Mouse (Mus musculus): ENCODE results near the gene Phactr1.

Gene Phactr1

GRCm38 (mm10) chr13:42866162-42866941 lies 185.9 kb downstream of the Phactr1 start:
- no peak for DNase-seq (ENCODE audit: low read depth, low spot score)

- DNase-seq (ENCODE audit: low read depth, low spot score) = no peak
Observed at GRCm38 (mm10) chr13:42867026-42867425, 186.6 kb downstream of the Phactr1 start.

GRCm38 (mm10) chr13:42872125-42872524 lies 191.7 kb downstream of the Phactr1 start:
- no peak for DNase-seq (ENCODE audit: low read depth, low spot score)

GRCm38 (mm10) chr13:42878346-42878745 lies 197.9 kb downstream of the Phactr1 start:
- no peak for DNase-seq (ENCODE audit: low read depth, low spot score)

- DNase-seq (ENCODE audit: low read depth, low spot score) = no peak
Observed at GRCm38 (mm10) chr13:42884033-42884724, 203.8 kb downstream of the Phactr1 start.

DNA sequence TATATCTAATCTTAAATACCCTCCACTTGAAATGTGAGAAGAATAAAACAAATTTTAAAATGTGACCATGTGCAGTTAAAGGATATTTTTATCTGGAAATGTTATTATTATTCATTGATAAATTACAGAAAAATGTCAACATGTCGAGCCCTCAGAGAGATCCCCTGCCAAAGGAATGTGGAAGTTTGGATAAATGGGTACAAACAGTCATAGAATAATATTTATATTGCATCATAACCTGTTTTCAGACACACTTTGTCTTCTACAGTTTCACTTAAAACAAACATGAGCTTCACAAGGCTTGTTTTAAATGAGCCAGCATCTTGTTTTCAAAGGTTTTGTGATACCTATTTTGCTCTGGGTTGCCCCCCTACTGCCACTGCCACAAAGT lies 204.3 kb downstream of the Phactr1 start:
- no peak for DNase-seq (ENCODE audit: low read depth, low spot score)

GRCm38 (mm10) chr13:42887701-42888100 lies 207.3 kb downstream of the Phactr1 start:
- no peak for DNase-seq (ENCODE audit: low read depth, low spot score)

GRCm38 (mm10) chr13:42889516-42890474 lies 209.4 kb downstream of the Phactr1 start:
- no peak for DNase-seq (ENCODE audit: low read depth, low spot score)

DNA sequence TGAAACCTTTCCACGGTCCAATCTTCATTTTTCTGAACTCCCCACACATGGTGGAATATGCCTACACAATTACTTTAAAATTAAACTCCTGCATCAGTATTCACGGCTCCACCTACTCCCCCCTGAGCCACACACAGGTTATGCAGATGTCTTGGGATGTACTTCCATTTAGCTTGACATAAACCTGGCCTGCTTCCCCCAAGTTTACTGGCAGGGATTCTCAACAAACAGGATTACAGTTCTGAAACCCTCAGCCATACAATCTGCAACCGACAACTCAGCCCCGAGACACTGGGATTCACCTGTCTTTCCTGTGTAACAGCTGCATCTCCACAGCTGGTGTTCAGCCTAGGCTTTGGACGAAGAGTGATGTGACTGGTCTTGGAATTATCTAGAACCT lies 210.2 kb downstream of the Phactr1 start:
- DNase-seq (ENCODE audit: low read depth, low spot score) = no peak

DNA sequence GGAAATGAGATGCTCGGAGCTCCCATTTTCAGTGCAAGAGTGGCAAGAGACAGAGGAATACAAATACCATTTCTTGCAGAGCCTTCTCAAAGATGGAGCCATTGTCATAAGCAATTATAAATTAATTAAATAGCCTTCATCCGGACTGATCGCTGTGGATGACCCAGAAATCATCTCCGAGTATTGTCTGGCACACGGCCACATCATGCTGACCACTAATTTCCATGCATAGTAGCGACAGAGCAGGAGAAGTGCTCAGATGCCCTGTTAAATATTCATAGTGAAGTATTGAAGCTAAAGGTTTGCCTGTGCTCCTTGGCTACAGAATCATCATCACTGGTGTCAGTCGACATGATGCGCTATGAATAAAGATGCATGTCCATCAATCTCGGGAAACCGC lies 213.6 kb downstream of the Phactr1 start:
- no peak for DNase-seq (ENCODE audit: low read depth, low spot score)

- DNase-seq (ENCODE audit: low read depth, low spot score) = no peak
Observed at GRCm38 (mm10) chr13:42894598-42894997, 214.2 kb downstream of the Phactr1 start.

DNA sequence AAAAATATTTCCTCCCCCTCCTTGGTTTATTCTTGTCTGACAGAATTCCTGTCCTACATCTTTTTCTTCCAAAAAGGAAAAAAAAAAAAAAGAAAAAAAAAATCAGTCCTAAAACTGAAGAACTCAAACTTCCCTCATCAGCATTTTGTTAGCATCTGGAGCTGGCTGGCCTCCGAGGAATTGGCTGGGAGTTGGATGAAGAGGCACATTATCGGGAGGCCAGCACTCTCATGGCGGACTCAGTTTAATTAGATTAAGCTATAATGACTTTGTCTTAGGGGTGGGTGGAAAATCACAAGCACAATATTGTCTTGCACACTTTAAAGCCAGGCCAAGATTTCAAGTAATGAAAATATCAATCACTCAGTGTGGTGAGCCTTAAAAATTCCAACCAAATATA lies 215.6 kb downstream of the Phactr1 start:
- DNase-seq (ENCODE audit: low read depth, low spot score) = no peak

- DNase-seq (ENCODE audit: low read depth, low spot score) = no peak
Observed at GRCm38 (mm10) chr13:42899611-42900010, 219.2 kb downstream of the Phactr1 start.

DNA sequence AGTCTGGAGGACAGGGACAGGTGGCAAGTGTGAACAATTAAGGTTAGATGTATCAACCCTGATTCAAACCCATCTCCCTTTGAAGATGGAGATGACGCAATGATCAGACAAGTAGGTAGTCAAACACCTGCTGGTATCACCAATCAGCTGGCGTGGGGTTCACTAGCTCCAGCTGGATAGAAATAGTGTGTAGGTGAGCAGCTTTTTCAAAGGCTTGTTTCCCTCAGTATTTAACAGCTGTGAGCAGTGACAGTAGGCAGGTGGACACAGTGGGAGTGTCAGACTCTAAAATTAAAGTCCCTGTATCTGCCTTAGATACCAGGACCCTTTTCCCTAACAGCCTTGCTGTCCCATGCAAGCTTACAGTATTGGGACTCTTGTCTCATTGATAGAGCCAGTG lies 221.4 kb downstream of the Phactr1 start:
- DNase-seq (ENCODE audit: low read depth, low spot score) = no peak

DNA sequence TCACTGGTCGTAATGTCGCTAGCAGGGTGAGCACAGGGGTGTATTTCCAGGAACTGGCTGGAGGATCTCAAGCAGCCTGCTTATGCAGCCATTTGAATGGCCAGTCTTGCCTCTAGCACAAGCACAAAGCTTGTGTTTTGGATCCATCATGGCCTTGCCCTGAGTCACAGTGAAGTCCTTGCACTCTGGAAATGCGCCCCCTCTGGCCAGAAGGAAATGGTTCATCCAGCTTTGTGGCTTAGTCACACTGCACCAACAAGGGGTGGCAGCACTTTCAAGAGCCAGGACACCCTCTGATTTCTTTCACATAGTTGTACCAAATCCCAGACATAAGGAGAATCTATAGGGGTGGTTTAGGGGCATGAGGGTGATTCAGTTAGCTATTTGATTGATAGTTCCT lies 222.4 kb downstream of the Phactr1 start:
- DNase-seq (ENCODE audit: low read depth, low spot score) = no peak

- no peak for DNase-seq (ENCODE audit: low read depth, low spot score)
Observed at GRCm38 (mm10) chr13:42905818-42906217, 225.4 kb downstream of the Phactr1 start.

GRCm38 (mm10) chr13:42906990-42907389 lies 226.6 kb downstream of the Phactr1 start:
- DNase-seq (ENCODE audit: low read depth, low spot score) = no peak

GRCm38 (mm10) chr13:42915081-42915480 lies 234.7 kb downstream of the Phactr1 start:
- no peak for DNase-seq (ENCODE audit: low read depth, low spot score)

DNA sequence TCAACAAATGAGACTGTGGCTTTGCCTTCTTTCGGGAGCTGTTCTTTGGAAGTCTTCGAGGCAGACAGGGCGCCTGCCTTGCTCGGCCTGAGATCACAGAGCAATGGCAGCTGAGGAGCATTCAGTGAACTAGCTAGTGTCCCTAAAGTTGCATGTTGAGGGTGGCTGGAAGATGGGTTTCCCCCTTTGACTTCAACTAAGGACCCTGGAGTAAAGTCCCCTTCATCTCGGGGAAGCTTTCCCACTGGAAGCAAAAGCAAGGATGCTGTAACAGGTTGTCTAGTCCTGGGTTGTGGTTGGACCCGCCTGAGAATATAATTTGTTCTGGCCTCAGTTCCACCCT lies 235.4 kb downstream of the Phactr1 start:
- DNase-seq (ENCODE audit: low read depth, low spot score) = no peak

GRCm38 (mm10) chr13:42916194-42917033 lies 236.0 kb downstream of the Phactr1 start:
- no peak for DNase-seq (ENCODE audit: low read depth, low spot score)

- no peak for DNase-seq (ENCODE audit: low read depth, low spot score)
Observed at GRCm38 (mm10) chr13:42917251-42917650, 236.8 kb downstream of the Phactr1 start.
